Mouse (Mus musculus) ES-E14 (cell line): ENCODE measurements around the gene Slc25a51. TPM values are rescaled to one million over a fixed set of nuclear protein-coding genes. Genes with fewer than 3 reads are reported as not detected.

Source experiments
- DNase-seq: peaks from one replicate; pipeline ENCODE4 v3.0.0-alpha.2; 2013; ENCODE audit warnings: low read depth, low spot score
- H3K27ac ChIP-seq: 2 replicates; pipeline ENCODE4 v1.5.1; 2012; ENCODE audit warnings: low read depth, mild to moderate bottlenecking, low read length, moderate library complexity, mixed read lengths; ENCODE audit not compliant: poor library complexity, insufficient read depth, severe bottlenecking
- H3K36me3 ChIP-seq: 2 replicates; pipeline ENCODE4 v1.6.1; 2012; ENCODE audit warnings: mild to moderate bottlenecking, low read length, moderate library complexity, mixed read lengths; ENCODE audit not compliant: control insufficient read depth, poor library complexity, insufficient read depth, severe bottlenecking
- H3K4me1 ChIP-seq, 2 experiments: fragments of 150-350 bp in 1 of 2; sonication (generic) in 1 of 2; 2 replicates each; pipeline ENCODE4 v1.6.1; 2012; ENCODE audit warnings: low read length in 2 of 2, mild to moderate bottlenecking in 1 of 2, mixed read lengths in 1 of 2; ENCODE audit not compliant: control insufficient read depth in 2 of 2, insufficient read depth in 2 of 2, poor library complexity in 1 of 2
- H3K4me3 ChIP-seq, 2 experiments: fragments of 150-350 bp in 1 of 2; sonication (generic) in 1 of 2; 2 replicates each; pipeline ENCODE4 v1.5.1; 2012; ENCODE audit warnings: low read length in 2 of 2, low read depth in 1 of 2, mild to moderate bottlenecking in 1 of 2, mixed read lengths in 1 of 2; ENCODE audit not compliant: insufficient read depth in 1 of 2, poor library complexity in 1 of 2, severe bottlenecking in 1 of 2
- H3K9ac ChIP-seq: 2 replicates; pipeline ENCODE4 v1.6.1; 2012; ENCODE audit warnings: low read depth, mild to moderate bottlenecking, low read length, mixed read lengths; ENCODE audit not compliant: poor library complexity, insufficient read depth, severe bottlenecking
- H3K9me3 ChIP-seq: fragments of 150-350 bp; sonication (generic); 2 replicates; pipeline ENCODE4 v1.6.1; 2012; ENCODE audit warnings: low read depth, mild to moderate bottlenecking, low read length; ENCODE audit not compliant: control insufficient read depth, insufficient read depth
- CHD2 ChIP-seq: IDR thresholded peaks from 2 replicates; pipeline ENCODE4 v1.6.1; 2014; ENCODE audit warnings: mild to moderate bottlenecking, low read depth, low read length, inconsistent platforms
- HCFC1 ChIP-seq: IDR thresholded peaks from 2 replicates; pipeline ENCODE4 v1.6.1; 2012; ENCODE audit warnings: low read length, inconsistent platforms, borderline replicate concordance; ENCODE audit not compliant: insufficient read depth
- MAFK ChIP-seq: IDR thresholded peaks from 2 replicates; pipeline ENCODE4 v1.6.1; 2014; ENCODE audit warnings: mild to moderate bottlenecking, low read depth, low read length, inconsistent platforms; ENCODE audit not compliant: insufficient read depth
- ZC3H11A ChIP-seq: IDR thresholded peaks from 2 replicates; pipeline ENCODE4 v1.6.1; 2012; ENCODE audit warnings: low read depth, mild to moderate bottlenecking, inconsistent platforms, low read length, borderline replicate concordance
- ZNF384 ChIP-seq: IDR thresholded peaks from 2 replicates; pipeline ENCODE4 v1.6.1; 2012; ENCODE audit warnings: low read depth, low read length, inconsistent platforms
- in situ Hi-C, 2 experiments: fragments of 600-800 bp; cut with MboI; formaldehyde crosslinking; loops; one replicate each; pipeline ENCODE4 v1.15.1; 2025; ENCODE audit warnings: low sequenced_read_pairs in 2 of 2, inconsistent platforms in 1 of 2; ENCODE audit not compliant: unreplicated experiment in 2 of 2
- total RNA-seq: library from RNA; depleted of rRNA; stranded (reverse); fragments of 300-350 nt; gene quantifications from 2 replicates; pipeline ENCODE4 v1.2.3, GENCODE M21; 2012; rRNA removed

The Slc25a51 gene
- total RNA-seq: 30.7 and 38.1 TPM in 2 replicates

DNA sequence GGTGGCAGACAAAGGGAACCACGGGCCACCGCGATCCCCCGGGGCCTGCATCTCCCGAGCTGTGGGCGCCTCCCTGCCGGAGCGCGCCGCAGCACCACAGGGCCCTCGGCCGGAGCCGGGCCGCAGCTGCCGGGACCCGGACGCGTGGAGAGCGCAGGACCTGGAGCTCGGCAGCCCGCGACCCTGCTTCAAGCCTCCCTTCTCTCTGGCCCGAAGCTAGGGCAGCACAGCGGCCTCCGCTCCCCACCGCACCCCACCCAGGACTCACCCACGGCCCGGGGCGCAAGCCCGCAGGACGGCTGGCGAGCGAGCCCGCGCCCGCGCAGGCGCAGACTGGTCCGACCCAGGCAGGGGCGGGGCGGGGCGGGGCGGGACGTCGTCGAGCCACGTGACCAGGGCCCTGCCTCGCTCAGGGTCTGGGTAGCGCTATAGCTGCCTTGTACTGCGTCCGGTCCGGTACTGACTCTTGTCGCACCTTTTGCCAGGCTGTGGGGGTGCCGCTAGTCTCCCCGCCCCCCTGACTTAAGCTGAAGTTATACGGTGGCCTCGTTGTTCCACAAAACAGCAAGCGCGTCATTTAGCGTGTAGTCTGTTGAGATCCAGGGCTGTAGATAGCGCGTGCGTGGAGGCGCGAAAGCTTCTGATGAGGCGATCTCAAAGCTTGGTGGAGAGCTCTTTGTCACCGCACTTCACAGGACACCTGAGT lies at the start of gene Slc25a51:
Gene Slc25a51, minus strand, starts transcription at position 340 of the 706 bp plus-strand sequence.
- H3K9ac ChIP-seq: peak within 1 kb of the TSS; percentile 83
- peaks cover 2 to 9% of the 10 kb centered on the region in 2 experiments; a peak in 1 of 4 replicates for H3K4me1 ChIP-seq
- TF ChIP-seq CHD2: no peak
- TF ChIP-seq MAFK: no peak
- TF ChIP-seq HCFC1: peak; percentile 58; the same call in 1 of the 2 replicates
- no peak for DNase-seq
- peaks cover 6% of the 10 kb centered on the region; the same call in 1 of the 2 replicates for H3K36me3 ChIP-seq
- in situ Hi-C loops: loop anchor here in 1 of 2 experiments (25.0 kb wide), 1 partner anchor 379 kb away; the partner anchor contains the start of gene Aldh1b1
- H3K9me3 ChIP-seq: no peaks in the 10 kb centered on the region
- H3K4me3 ChIP-seq: peak within 1 kb of the TSS; percentile 89 to 94
- H3K27ac ChIP-seq: peak within 1 kb of the TSS; percentile 49; the same call in 1 of the 2 replicates

DNA sequence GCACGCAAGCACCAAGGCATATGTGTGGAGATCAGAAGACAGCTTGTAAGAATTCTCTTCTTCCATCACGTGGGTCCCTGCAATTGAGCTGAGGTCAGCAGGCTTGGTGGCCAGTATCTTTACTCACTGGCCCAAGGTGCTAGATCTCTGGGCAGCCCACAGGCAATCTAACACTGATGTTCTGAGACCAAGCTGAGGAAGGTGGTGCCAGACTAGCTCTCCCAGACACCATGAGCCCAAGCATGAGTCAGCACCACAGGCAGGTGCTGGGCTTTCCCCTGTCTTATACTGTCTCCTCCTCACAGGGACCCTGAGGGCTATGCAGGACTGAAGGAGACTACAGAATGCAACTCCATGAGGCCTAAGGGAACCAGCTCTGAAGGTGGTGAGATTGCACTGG lies 49.0 kb upstream of the Slc25a51 start:
- no peak overlapping the region for H3K27ac ChIP-seq
- H3K4me3 ChIP-seq: no peak overlapping the region
- DNase-seq: no peak
- H3K9me3 ChIP-seq: no peaks in the 10 kb centered on the region
- TF ChIP-seq CHD2: no peak
- no peak for TF ChIP-seq ZC3H11A
- TF ChIP-seq HCFC1: no peak
- no peak for TF ChIP-seq MAFK
- H3K36me3 ChIP-seq: peaks cover 22% of the 10 kb centered on the region; the same call in 1 of the 2 replicates
- no peaks in the 10 kb centered on the region for H3K4me1 ChIP-seq
- in situ Hi-C loops: no loop called here
- no peak overlapping the region for H3K9ac ChIP-seq

DNA sequence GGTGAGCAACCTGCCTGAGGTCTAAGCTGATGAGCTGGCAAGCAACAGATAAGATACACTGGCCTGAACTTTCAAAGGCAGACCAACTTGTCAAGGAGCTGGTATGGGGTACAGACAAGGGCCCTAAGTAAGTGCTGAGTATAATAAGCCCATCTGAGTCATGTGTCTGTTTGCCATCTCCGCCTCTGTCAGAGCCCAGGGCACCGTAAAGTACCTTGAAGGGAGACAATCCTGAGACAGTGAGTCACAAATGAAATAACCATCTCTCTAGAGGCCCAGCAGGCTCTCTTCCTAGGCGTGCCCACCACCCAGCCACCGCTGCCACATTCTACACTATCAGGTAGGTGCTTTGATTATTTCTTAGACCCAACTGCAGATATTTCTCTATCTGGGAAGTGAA lies 46.4 kb upstream of the Slc25a51 start:
- TF ChIP-seq ZC3H11A (no peak), ZNF384 (no peak), CHD2 (no peak), MAFK (no peak), HCFC1 (no peak)
- H3K4me1 ChIP-seq: no peaks in the 10 kb centered on the region
- no peak overlapping the region for H3K9ac ChIP-seq
- peaks cover 22% of the 10 kb centered on the region; the same call in 1 of the 2 replicates for H3K36me3 ChIP-seq
- no peak for DNase-seq
- H3K4me3 ChIP-seq: no peak overlapping the region
- H3K9me3 ChIP-seq: no peaks in the 10 kb centered on the region
- H3K27ac ChIP-seq: no peak overlapping the region
- in situ Hi-C loops: no loop called here

DNA sequence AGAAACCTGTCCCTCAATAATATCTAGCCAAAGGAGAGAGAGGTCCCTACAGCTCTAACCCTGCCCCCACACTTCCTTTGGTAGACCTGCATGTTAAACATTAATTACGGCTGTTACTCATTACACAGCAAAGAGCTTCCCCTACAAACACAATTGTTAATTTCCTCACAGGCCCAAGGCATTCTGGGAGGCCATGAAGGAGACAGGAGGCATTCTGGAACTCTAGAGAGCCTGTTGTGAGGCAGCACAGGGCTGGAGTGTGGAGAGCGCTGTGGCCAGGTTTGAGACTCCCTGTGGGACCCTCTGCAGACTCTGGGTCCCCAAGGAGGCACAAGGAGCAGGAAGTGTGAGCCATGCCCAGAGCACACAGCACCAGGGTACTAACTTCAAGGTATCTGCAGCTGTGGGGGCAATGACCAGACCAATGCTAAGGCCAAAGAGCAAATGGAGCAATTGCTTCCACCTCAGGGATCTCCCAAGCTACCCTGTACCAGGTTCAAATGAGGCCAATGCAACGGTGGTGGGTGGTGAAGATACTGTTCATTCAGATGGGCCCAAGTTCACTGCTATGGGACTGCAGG lies 44.8 kb upstream of the Slc25a51 start:
- in situ Hi-C loops: no loop called here
- H3K36me3 ChIP-seq: peaks cover 22% of the 10 kb centered on the region; the same call in 1 of the 2 replicates
- no peaks in the 10 kb centered on the region for H3K9me3 ChIP-seq
- TF ChIP-seq HCFC1 (no peak), CHD2 (no peak), ZC3H11A (no peak), MAFK (no peak), ZNF384 (no peak)
- no peak overlapping the region for H3K4me3 ChIP-seq
- no peak overlapping the region for H3K9ac ChIP-seq
- DNase-seq: no peak
- no peak overlapping the region for H3K27ac ChIP-seq
- no peaks in the 10 kb centered on the region for H3K4me1 ChIP-seq
